In the genomic region with DNA sequence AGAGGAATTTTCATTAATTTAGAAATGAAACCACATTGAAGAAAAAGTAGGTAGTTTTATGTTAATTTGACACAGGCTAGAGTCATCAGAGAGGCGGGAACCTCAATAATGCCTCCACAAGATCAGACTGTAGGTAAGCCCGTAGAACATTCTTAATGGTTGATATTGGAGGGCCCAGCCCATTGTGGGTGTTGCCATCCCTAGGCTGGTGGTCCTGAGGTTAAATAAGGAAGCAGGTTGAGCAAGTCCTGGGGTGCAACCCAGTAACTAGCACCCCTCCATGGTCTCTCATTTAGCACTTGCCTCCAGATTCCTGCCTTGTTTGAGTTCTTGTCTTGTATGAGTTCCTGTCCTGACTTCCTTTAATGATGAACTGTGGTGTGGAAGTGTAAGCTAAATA, we compare ENCODE assay signal across 8 mouse cellular contexts. TPM values are rescaled to one million over a fixed set of nuclear protein-coding genes. Genes with fewer than 3 reads are reported as not detected.
DNase-seq lines count a peak whose midpoint lies in the region; ATAC-seq lines count a peak whose summit lies in the region.

No protein-coding gene starts in this region.

- peak overlapping the region; percentile 77; the same call in 1 of the 2 replicates for H3K4me3 ChIP-seq in heart, embryonic 11.5 days (ENCODE audit: low read depth, low read length)
- H3K4me3 ChIP-seq in limb, embryonic 15.5 days = no peak overlapping the region

- no peak overlapping the region for H3K9ac ChIP-seq in heart, embryonic 11.5 days (ENCODE audit: low read depth, low read length)
- no peak overlapping the region for H3K9ac ChIP-seq in limb, embryonic 15.5 days

- H3K27me3 ChIP-seq in heart, embryonic 11.5 days (ENCODE audit: control insufficient read depth, insufficient read depth, low read length) = peaks cover 31% of the 10 kb centered on the region
- peaks cover 23% of the 10 kb centered on the region for H3K27me3 ChIP-seq in limb, embryonic 15.5 days

- ATAC-seq in heart, embryonic 11.5 days (replicated peaks; ENCODE audit: insufficient number of reproducible peaks, low FRiP score, low TSS enrichment) = no peak
- ATAC-seq in limb, embryonic 15.5 days (ENCODE audit: insufficient number of reproducible peaks, low FRiP score, low TSS enrichment, low read depth) = no peak

- no peak for DNase-seq in heart, postnatal 36 days
- peak; percentile 30 for DNase-seq in thymus, postnatal 0 days (ENCODE audit: low spot score)
- DNase-seq in thymus, postnatal 4 days = no peak
- DNase-seq in right cerebral cortex, postnatal 14 days = no peak
- no peak for DNase-seq in urinary bladder, postnatal 4 days (ENCODE audit: low spot score in 2 of 2)
- DNase-seq in ovary, adult 18-20 months (ENCODE audit: low spot score) = no peak

- no peaks in the 10 kb centered on the region for H3K9me3 ChIP-seq in heart, embryonic 11.5 days (replicated peaks; ENCODE audit: control insufficient read depth, low read length)
- H3K9me3 ChIP-seq in limb, embryonic 15.5 days = no peaks in the 10 kb centered on the region

- H3K27ac ChIP-seq in heart, embryonic 11.5 days (ENCODE audit: low read depth, low read length) = no peak overlapping the region
- H3K27ac ChIP-seq in limb, embryonic 15.5 days = no peak overlapping the region

- intact Hi-C loops in heart, postnatal 36 days (cut with DNase I) = no loop called here

- 71% methylated on average over 2 of the region's 2 CpGs for WGBS in heart, embryonic 11.5 days (ENCODE audit: insufficient replicate concordance)
- WGBS in limb, embryonic 15.5 days = 64% methylated on average over 2 of the region's 2 CpGs

- H3K36me3 ChIP-seq in heart, embryonic 11.5 days (ENCODE audit: control insufficient read depth, insufficient read depth, low read length) = no peaks in the 10 kb centered on the region
- no peaks in the 10 kb centered on the region for H3K36me3 ChIP-seq in limb, embryonic 15.5 days

- peak overlapping the region; percentile 96 for H3K4me2 ChIP-seq in heart, embryonic 11.5 days
- H3K4me2 ChIP-seq in limb, embryonic 15.5 days = 0 out of 2 replicates have a peak overlapping the region, but pooled peaks have one; percentile 100

- H3K4me1 ChIP-seq in heart, embryonic 11.5 days (ENCODE audit: control insufficient read depth, insufficient read depth, low read length) = no peaks in the 10 kb centered on the region
- peaks cover 17% of the 10 kb centered on the region for H3K4me1 ChIP-seq in limb, embryonic 15.5 days

RNA-seq across cellular contexts. Expression of a gene that starts 1.5 kb away (rescaled TPM):
- 0.54 and 0.90 TPM in 2 replicates for polyA plus RNA-seq in heart, embryonic 11.5 days (2014; fragmentation: Nextera tagmentation; extraction: Ambion mirVana)
- total RNA-seq in heart, postnatal 36 days (2021) = under 1 TPM; 0.22 TPM
- polyA plus RNA-seq in thymus, postnatal 0 days (2015; fragmentation: Nextera tagmentation; extraction: Ambion mirVana) = 12.5 and 15.6 TPM in 2 replicates
- 0.68 and 1.3 TPM in 2 replicates for polyA plus RNA-seq in limb, embryonic 15.5 days (2015; fragmentation: Nextera tagmentation; extraction: Ambion mirVana)
